Comparison of ENCODE assay signal across 10 mouse cellular contexts in genomic region chr17:50150416-50151207, GRCm38 (mm10). TPM values are rescaled to one million over a fixed set of nuclear protein-coding genes. Genes with fewer than 3 reads are reported as not detected.
DNase-seq lines count a peak whose midpoint lies in the region; ATAC-seq lines count a peak whose summit lies in the region.
"Had no signal": no experiment of that assay in that cellular context is flagged by ENCODE, and none has a peak within 500 bp of the region (broad histone marks: within the 10 kb centered on the region; RNA-seq: fewer than 3 reads in every experiment).

No protein-coding gene starts in this region.

- peaks cover 6% of the 10 kb centered on the region; the same call in 1 of the 2 replicates for H3K4me1 ChIP-seq in kidney, embryonic 15.5 days
- peaks cover 26% of the 10 kb centered on the region for H3K4me1 ChIP-seq in hindbrain, embryonic 13.5 days (replicated peaks)
- 0 out of 2 replicates have a peak, but pooled peaks cover 2% of the 10 kb centered on the region for H3K4me1 ChIP-seq in intestine, embryonic 15.5 days (replicated peaks)

- H3K4me2 ChIP-seq in kidney, embryonic 15.5 days: peak overlapping the region; percentile 38
- H3K4me2 ChIP-seq in hindbrain, embryonic 13.5 days: peak overlapping the region; percentile 26
- H3K4me2 ChIP-seq in intestine, embryonic 15.5 days (replicated peaks): no peak overlapping the region
- H3K4me2 ChIP-seq: limb, embryonic 15.5 days had no signal

- H3K9ac ChIP-seq in kidney, embryonic 15.5 days: no peak overlapping the region
- no peak overlapping the region for H3K9ac ChIP-seq in hindbrain, embryonic 13.5 days
- H3K9ac ChIP-seq in intestine, embryonic 15.5 days: no peak overlapping the region
- H3K9ac ChIP-seq: limb, embryonic 15.5 days had no signal

- no peak for DNase-seq in kidney, postnatal 10 days
- DNase-seq in left cerebral cortex, postnatal 36 days (ENCODE audit: low spot score in 2 of 2): peak; percentile 10 to 17
- DNase-seq in right cerebral cortex, postnatal 25 days: peak; percentile 31
- DNase-seq in ovary, postnatal 10 days (ENCODE audit: low spot score): no peak
- no peak for DNase-seq in spleen, postnatal 14 days (ENCODE audit: low spot score in 2 of 2)

- intact Hi-C loops in left cerebral cortex, postnatal 36 days (cut with DNase I): no loop called here

- ATAC-seq in kidney, embryonic 15.5 days (replicated peaks; ENCODE audit: low FRiP score): no peak
- peak; percentile 61 for ATAC-seq in hindbrain, embryonic 13.5 days (ENCODE audit: low FRiP score)
- no peak for ATAC-seq in intestine, embryonic 15.5 days

- H3K9me3 ChIP-seq in kidney, embryonic 15.5 days (replicated peaks): no peaks in the 10 kb centered on the region
- no peaks in the 10 kb centered on the region for H3K9me3 ChIP-seq in hindbrain, embryonic 13.5 days
- no peaks in the 10 kb centered on the region for H3K9me3 ChIP-seq in intestine, embryonic 15.5 days
- H3K9me3 ChIP-seq: limb, embryonic 15.5 days had no signal

- WGBS in kidney, embryonic 15.5 days: 56% methylated on average over 16 of the region's 16 CpGs
- 47% methylated on average over 16 of the region's 16 CpGs for WGBS in hindbrain, embryonic 13.5 days
- WGBS in intestine, embryonic 15.5 days: 62% methylated on average over 16 of the region's 16 CpGs

- H3K27me3 ChIP-seq in kidney, embryonic 15.5 days: no peaks in the 10 kb centered on the region
- H3K27me3 ChIP-seq in hindbrain, embryonic 13.5 days: no peaks in the 10 kb centered on the region
- no peaks in the 10 kb centered on the region for H3K27me3 ChIP-seq in intestine, embryonic 15.5 days (replicated peaks)
- H3K27me3 ChIP-seq: limb, embryonic 15.5 days had no signal

- no peaks in the 10 kb centered on the region for H3K36me3 ChIP-seq in kidney, embryonic 15.5 days
- no peaks in the 10 kb centered on the region for H3K36me3 ChIP-seq in hindbrain, embryonic 13.5 days
- no peaks in the 10 kb centered on the region for H3K36me3 ChIP-seq in intestine, embryonic 15.5 days
- H3K36me3 ChIP-seq: limb, embryonic 15.5 days had no signal

- peak overlapping the region; percentile 37; the same call in 1 of the 2 replicates for H3K27ac ChIP-seq in kidney, embryonic 15.5 days
- peak overlapping the region; percentile 90 for H3K27ac ChIP-seq in hindbrain, embryonic 13.5 days
- H3K27ac ChIP-seq in intestine, embryonic 15.5 days: no peak overlapping the region
- H3K27ac ChIP-seq: limb, embryonic 15.5 days had no signal

- no peak overlapping the region for H3K4me3 ChIP-seq in kidney, embryonic 15.5 days (replicated peaks)
- H3K4me3 ChIP-seq in hindbrain, embryonic 13.5 days: no peak overlapping the region
- H3K4me3 ChIP-seq in intestine, embryonic 15.5 days (replicated peaks): no peak overlapping the region
- H3K4me3 ChIP-seq: erythroblast, embryonic 14.5 days; limb, embryonic 15.5 days had no signal

RNA-seq across cellular contexts. Expression of gene Rftn1, which starts 39.9 kb away (rescaled TPM):
- polyA plus RNA-seq in kidney, embryonic 15.5 days (2015; fragmentation: Nextera tagmentation; extraction: Ambion mirVana): 12.7 and 14.7 TPM in 2 replicates
- polyA plus RNA-seq in hindbrain, embryonic 13.5 days (2015; fragmentation: Nextera tagmentation; extraction: Ambion mirVana): 14.2 and 17.0 TPM in 2 replicates
- 1 to 10 TPM; 7.4 to 8.5 TPM for total RNA-seq in left cerebral cortex, postnatal 36 days (2021)
- 10.1 and 10.5 TPM in 2 replicates for polyA plus RNA-seq in intestine, embryonic 15.5 days (2015; fragmentation: Nextera tagmentation; extraction: Ambion mirVana)

Comparison
In these comparisons a context has a peak if more than half of its experiments do, and no peak if none do; other contexts are left out.
1. DNase-seq: peak in left cerebral cortex, postnatal 36 days (2 of 2) and right cerebral cortex, postnatal 25 days (single experiment); none in kidney, postnatal 10 days (single experiment), ovary, postnatal 10 days (single experiment) and spleen, postnatal 14 days (0 of 2).